Mouse (Mus musculus) embryonic fibroblast, embryonic 13.5 days (primary cell): ENCODE data around the gene Bmpr1b.

Source experiments
- CTCF ChIP-seq: IDR thresholded peaks from 2 replicates; pipeline ENCODE4 v1.5.1; 2011; ENCODE audit warnings: mild to moderate bottlenecking, control low read depth, low read length, moderate library complexity, borderline replicate concordance; ENCODE audit not compliant: insufficient read depth
- POLR2A ChIP-seq: IDR thresholded peaks from 2 replicates; pipeline ENCODE4 v1.6.1; 2011; ENCODE audit warnings: low read depth, mild to moderate bottlenecking, control low read depth, low read length, moderate library complexity

- TF ChIP-seq CTCF (no peak), POLR2A (no peak)
Measured at GRCm38 (mm10) chr3:141804133-141804532, 365.1 kb downstream of the Bmpr1b start.
